Mouse (Mus musculus) gastrocnemius, postnatal 14 days (tissue): ENCODE results near the gene Gm49387. TPM values are rescaled to one million over a fixed set of nuclear protein-coding genes. Genes with fewer than 3 reads are reported as not detected.
A peak's percentile ranks its signal among the peaks of the same experiment; 100 is the strongest.

Source experiments
- DNase-seq: peaks from one replicate; pipeline ENCODE4 v3.0.0; 2021; ENCODE audit warnings: mixed read lengths
- intact Hi-C: fragments of 180-260 bp; cut with DNase I; formaldehyde crosslinking; loops from one replicate; pipeline ENCODE4 v1.15.1; 2025; ENCODE audit warnings: low total_unique reads
- total RNA-seq, 2 experiments: library from RNA; stranded (reverse); gene quantifications; 2 replicates each; pipeline ENCODE4 v1.2.3; 2021

Gene Gm49387
- total RNA-seq, 2 experiments from 2014 or later = not detected

GRCm38 (mm10) chr14:31556526-31557260 is 84.0 kb downstream of the Gm49387 start:
- intact Hi-C loops = no loop called here
- no peak for DNase-seq

DNA sequence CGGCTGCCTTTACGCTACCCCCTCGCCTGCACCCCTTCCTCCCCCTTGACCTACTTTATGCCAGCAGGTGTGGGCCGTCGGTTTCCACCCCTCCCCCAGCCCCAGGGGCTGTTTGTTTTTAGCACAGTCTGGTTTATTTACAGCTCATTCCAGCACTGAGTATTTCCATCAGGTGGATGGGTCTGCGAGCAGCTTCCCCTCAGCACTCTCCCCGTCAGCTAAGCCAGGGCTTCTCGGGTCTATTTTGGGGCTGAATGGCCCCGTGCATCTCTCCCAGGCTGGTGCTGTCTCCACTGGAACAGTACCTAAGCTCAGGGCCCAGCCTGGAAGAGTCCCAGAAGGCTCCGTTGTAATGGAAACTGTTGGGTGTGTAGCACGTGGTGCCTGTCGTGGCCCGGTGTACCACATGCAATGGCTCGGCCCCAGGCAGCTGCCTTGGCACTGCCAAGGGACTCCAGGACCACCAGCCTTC is 84.7 kb downstream of the Gm49387 start:
- DNase-seq = peak; percentile 35
- intact Hi-C loops = no loop called here

DNA sequence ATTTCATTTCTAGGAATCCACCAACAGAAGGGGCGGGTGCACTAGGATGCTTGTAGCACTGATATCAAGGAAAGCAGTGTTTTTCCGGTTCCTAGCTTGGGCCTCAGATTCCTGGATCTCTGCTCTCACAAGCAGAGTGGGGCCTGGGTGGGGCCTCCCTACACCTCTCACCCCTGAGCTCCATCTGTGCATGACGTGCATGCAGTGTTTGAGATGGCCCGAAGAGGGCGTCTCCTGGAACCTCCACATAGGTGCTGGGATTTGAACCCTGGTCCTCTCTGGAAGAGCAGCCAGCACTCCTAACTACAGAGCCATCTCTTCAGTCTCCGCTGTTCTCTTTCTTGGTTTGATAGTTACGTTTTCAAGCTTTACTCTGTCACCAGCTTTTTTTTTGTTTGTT is 85.7 kb downstream of the Gm49387 start:
- intact Hi-C loops = no loop called here

GRCm38 (mm10) chr14:31543885-31544442 is 96.7 kb downstream of the Gm49387 start:
- intact Hi-C loops = no loop called here
- DNase-seq = no peak

More for the DNA sequence above, 85.7 kb downstream of the Gm49387 start:
- no peak for DNase-seq

- DNase-seq = peak; percentile 50
- intact Hi-C loops = no loop called here
Measured at GRCm38 (mm10) chr14:31537298-31537697, 103.4 kb downstream of the Gm49387 start.

- no peak for DNase-seq
- intact Hi-C loops = no loop called here
Measured at GRCm38 (mm10) chr14:31532656-31533055, 108.0 kb downstream of the Gm49387 start.

- DNase-seq = peak; percentile 20
- intact Hi-C loops = no loop called here
Measured at GRCm38 (mm10) chr14:31531506-31532148, 109.1 kb downstream of the Gm49387 start.

GRCm38 (mm10) chr14:31530847-31531246 is 109.8 kb downstream of the Gm49387 start:
- intact Hi-C loops = no loop called here
- DNase-seq = no peak

- intact Hi-C loops = no loop called here
- DNase-seq = no peak
Measured at GRCm38 (mm10) chr14:31525040-31525810, 115.5 kb downstream of the Gm49387 start.

DNA sequence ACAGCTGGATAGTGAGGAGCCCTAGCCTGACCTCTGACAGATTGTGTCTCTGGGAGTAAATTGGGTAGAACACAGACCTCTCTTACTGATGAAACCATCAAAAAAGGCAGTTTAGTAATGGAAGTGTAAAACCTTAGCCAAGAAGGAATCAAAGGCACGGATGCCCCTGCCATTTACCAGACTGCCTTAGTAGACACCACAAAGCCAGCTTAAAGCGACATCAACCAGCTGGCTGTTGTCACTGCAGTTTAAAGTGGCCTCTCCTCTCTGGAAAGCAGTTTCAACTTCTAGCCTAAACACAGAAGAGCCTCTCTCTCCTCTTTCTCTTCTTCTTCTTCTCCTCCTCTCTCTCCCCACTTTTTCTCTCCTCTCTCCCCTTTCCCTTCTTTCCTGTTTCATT is 119.4 kb downstream of the Gm49387 start:
- intact Hi-C loops = loop anchor here (2.0 kb wide), 1 partner anchor 83 kb away; no protein-coding TSS in a partner anchor
- no peak for DNase-seq

DNA sequence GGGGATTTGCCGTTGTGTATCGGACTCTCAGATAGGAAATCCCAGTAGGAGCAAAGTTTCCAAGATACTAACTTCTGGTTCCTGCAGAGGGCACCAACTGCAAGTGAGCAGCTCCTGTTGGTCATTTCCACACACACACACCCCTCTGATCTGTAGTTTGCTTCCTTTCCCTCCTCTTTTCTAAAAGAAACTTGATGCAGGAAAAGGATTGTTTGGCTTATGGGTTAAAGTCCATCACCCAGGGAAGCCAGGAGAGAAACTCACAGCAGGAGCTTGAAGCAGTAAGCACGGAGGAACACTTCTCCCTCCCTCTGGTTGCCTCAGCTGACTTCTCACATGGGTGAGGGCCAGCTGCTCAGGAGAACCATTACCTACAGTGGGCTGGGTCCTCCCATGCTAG is 121.5 kb downstream of the Gm49387 start:
- no peak for DNase-seq
- intact Hi-C loops = no loop called here

- intact Hi-C loops = no loop called here
- no peak for DNase-seq
Measured at GRCm38 (mm10) chr14:31515895-31516294, 124.8 kb downstream of the Gm49387 start.

DNA sequence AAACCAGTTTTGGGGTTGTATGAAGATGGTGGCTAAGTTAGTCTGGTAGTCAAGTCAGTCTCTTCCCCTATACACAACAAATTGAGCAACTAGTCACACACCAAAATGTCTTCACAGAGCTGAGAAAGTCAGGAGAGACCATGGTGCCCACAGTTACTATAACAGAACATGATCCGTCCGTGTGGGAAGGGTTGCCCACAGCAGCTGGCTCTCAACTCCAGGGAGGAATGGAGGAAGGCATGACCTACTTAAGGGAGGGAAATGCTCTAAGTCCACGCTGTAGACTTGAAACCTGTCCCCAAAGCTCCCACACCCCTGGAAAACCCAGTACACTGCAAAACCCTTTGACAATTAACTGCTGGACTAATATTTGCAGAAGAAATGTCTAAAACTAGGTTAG is 130.4 kb downstream of the Gm49387 start:
- intact Hi-C loops = no loop called here

DNA sequence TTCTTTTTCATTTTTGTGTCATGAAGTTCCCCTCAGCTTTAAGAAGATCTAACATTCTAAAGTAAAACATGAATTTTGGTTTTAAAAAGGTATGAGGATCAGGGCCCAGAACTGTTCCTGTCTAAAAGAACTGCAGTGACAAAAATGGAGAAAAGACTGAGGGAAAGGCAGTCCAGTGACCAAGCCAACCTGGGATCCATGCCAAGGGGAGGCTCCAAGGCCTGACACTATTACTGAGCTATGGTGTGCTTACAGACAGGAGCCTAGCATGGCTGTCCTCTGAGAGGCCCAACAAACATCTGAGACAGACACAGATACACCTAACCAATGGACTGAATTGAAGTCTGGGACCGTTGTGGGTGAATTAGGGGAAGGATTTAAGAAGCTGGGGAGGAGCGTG is 130.8 kb downstream of the Gm49387 start:
- intact Hi-C loops = no loop called here
- DNase-seq = peak; percentile 46

More for the DNA sequence above, 130.4 kb downstream of the Gm49387 start:
- DNase-seq = no peak

GRCm38 (mm10) chr14:31506456-31506855 is 134.2 kb downstream of the Gm49387 start:
- DNase-seq = no peak
- intact Hi-C loops = no loop called here

DNA sequence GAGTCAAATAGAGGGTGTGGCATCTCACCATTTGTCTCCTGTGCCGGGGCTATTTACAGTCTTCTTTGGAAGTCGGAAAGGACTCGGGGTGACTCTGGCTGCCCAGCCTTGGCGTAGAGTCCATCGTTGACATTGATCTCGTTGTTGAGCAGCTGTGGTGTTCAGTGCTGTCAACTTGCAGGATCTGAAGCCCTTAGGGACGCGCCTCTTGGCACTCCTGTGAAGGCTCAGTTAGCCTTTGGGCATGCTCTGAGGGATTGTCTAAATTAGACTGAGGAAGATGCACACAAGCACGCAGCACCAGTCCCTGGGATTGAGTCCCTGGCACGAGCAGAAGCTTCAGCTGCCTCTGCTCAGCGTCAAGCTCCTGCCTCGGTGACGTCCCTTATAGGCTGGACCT is 137.3 kb downstream of the Gm49387 start:
- intact Hi-C loops = no loop called here
- DNase-seq = peak; percentile 70
